ENCODE assay signal across 19 mouse cellular contexts in genomic region chr16:18619110-18619509, GRCm38 (mm10). TPM values are rescaled to one million over a fixed set of nuclear protein-coding genes. Genes with fewer than 3 reads are reported as not detected.
DNase-seq lines count a peak whose midpoint lies in the region; ATAC-seq and TF ChIP-seq lines count a peak whose summit lies in the region.
"Had no signal": no experiment of that assay in that cellular context is flagged by ENCODE, and none has a peak within 500 bp of the region (broad histone marks: within the 10 kb centered on the region; RNA-seq: fewer than 3 reads in every experiment).

No protein-coding gene starts in this region.

- H3K4me3 ChIP-seq in hindbrain, embryonic 11.5 days (ENCODE audit: low read depth, low read length), result no peak overlapping the region
- no peak overlapping the region for H3K4me3 ChIP-seq in hindbrain, embryonic 13.5 days
- no peak overlapping the region for H3K4me3 ChIP-seq in lung, adult 2 months (replicated peaks; ENCODE audit: extremely low read depth, low read depth, low read length)
- no peak overlapping the region for H3K4me3 ChIP-seq in embryonic facial prominence, embryonic 10.5 days
- H3K4me3 ChIP-seq: embryonic facial prominence, embryonic 13.5 days; forebrain, embryonic 13.5 days; heart, embryonic 13.5 days; hindbrain, embryonic 12.5 days had no signal

- ATAC-seq in hindbrain, embryonic 11.5 days (ENCODE audit: low FRiP score), result no peak
- no peak for ATAC-seq in hindbrain, embryonic 13.5 days (ENCODE audit: low FRiP score)
- ATAC-seq: activated CD4-positive, CD25-positive, alpha-beta regulatory T cell, adult 4 months; forebrain, embryonic 13.5 days; forebrain, postnatal 0 days; hindbrain, postnatal 0 days; Patski had no signal

- peaks cover 5% of the 10 kb centered on the region; the same call in 1 of the 2 replicates for H3K36me3 ChIP-seq in hindbrain, embryonic 11.5 days (ENCODE audit: control insufficient read depth, insufficient read depth, low read length)
- peaks cover 37% of the 10 kb centered on the region for H3K36me3 ChIP-seq in hindbrain, embryonic 13.5 days
- peaks cover 22% of the 10 kb centered on the region for H3K36me3 ChIP-seq in embryonic facial prominence, embryonic 10.5 days (replicated peaks)
- H3K36me3 ChIP-seq: heart, embryonic 13.5 days had no signal

- DNase-seq in cerebellum, adult 8-10 months, result peak; percentile 11
- DNase-seq in cerebellum, postnatal 10 days, result no peak
- peak; percentile 2 for DNase-seq in hindbrain, embryonic 11.5 days (ENCODE audit: low spot score)
- DNase-seq in lung, postnatal 36 days, result peak; percentile 56
- no peak for DNase-seq in lung, adult 2 months
- peak; percentile 40 for DNase-seq in 416B (ENCODE audit: low read depth)
- no peak for DNase-seq in embryonic facial prominence, embryonic 10.5 days (ENCODE audit: low spot score)
- DNase-seq: adrenal gland, postnatal 14 days; gastrocnemius, postnatal 14 days; heart, postnatal 36 days had no signal

- H3K9me3 ChIP-seq in hindbrain, embryonic 11.5 days (ENCODE audit: control insufficient read depth, low read length), result no peaks in the 10 kb centered on the region
- no peaks in the 10 kb centered on the region for H3K9me3 ChIP-seq in hindbrain, embryonic 13.5 days
- no peaks in the 10 kb centered on the region for H3K9me3 ChIP-seq in embryonic facial prominence, embryonic 10.5 days
- H3K9me3 ChIP-seq: embryonic facial prominence, embryonic 13.5 days; forebrain, embryonic 13.5 days; heart, embryonic 13.5 days; hindbrain, embryonic 12.5 days had no signal

- no peak for TF ChIP-seq POLR2A in lung, adult 2 months (IDR thresholded peaks at IDR 0.05; ENCODE audit: borderline replicate concordance, extremely low read depth, low read depth, low read length)

- H3K9ac ChIP-seq in hindbrain, embryonic 11.5 days (ENCODE audit: low read depth, low read length), result no peak overlapping the region
- no peak overlapping the region for H3K9ac ChIP-seq in hindbrain, embryonic 13.5 days
- H3K9ac ChIP-seq: embryonic facial prominence, embryonic 13.5 days; forebrain, embryonic 13.5 days; forebrain, postnatal 0 days; heart, embryonic 13.5 days; hindbrain, embryonic 12.5 days had no signal

- no peak overlapping the region for H3K4me2 ChIP-seq in hindbrain, embryonic 11.5 days (replicated peaks; ENCODE audit: low read depth, low read length)
- H3K4me2 ChIP-seq in hindbrain, embryonic 13.5 days, result no peak overlapping the region
- H3K4me2 ChIP-seq: embryonic facial prominence, embryonic 13.5 days; forebrain, embryonic 13.5 days; heart, embryonic 13.5 days; hindbrain, embryonic 12.5 days had no signal

- peaks cover 69% of the 10 kb centered on the region for H3K27me3 ChIP-seq in hindbrain, embryonic 11.5 days (ENCODE audit: control insufficient read depth, insufficient read depth, low read length)
- H3K27me3 ChIP-seq in hindbrain, embryonic 13.5 days, result peaks cover 86% of the 10 kb centered on the region
- H3K27me3 ChIP-seq in embryonic facial prominence, embryonic 10.5 days (replicated peaks; ENCODE audit: low read depth, poor library complexity, severe bottlenecking), result peaks cover 97% of the 10 kb centered on the region
- H3K27me3 ChIP-seq: Patski had no signal

- WGBS in hindbrain, embryonic 11.5 days, result 20% methylated on average over 4 of the region's 4 CpGs
- 21% methylated on average over 4 of the region's 4 CpGs for WGBS in hindbrain, embryonic 13.5 days
- 58% methylated on average over 4 of the region's 4 CpGs for WGBS in lung, adult 2 months
- WGBS in embryonic facial prominence, embryonic 10.5 days, result 43% methylated on average over 4 of the region's 4 CpGs

- H3K4me1 ChIP-seq in hindbrain, embryonic 11.5 days (replicated peaks; ENCODE audit: control insufficient read depth, insufficient read depth, low read length), result peaks cover 10% of the 10 kb centered on the region
- H3K4me1 ChIP-seq in hindbrain, embryonic 13.5 days (replicated peaks), result peaks cover 28% of the 10 kb centered on the region
- H3K4me1 ChIP-seq in lung, adult 2 months (ENCODE audit: control insufficient read depth, insufficient read depth, low read length), result peaks cover 8% of the 10 kb centered on the region
- H3K4me1 ChIP-seq in embryonic facial prominence, embryonic 10.5 days, result peaks cover 33% of the 10 kb centered on the region

- H3K27ac ChIP-seq in hindbrain, embryonic 11.5 days (ENCODE audit: low read depth, low read length), result no peak overlapping the region
- no peak overlapping the region for H3K27ac ChIP-seq in hindbrain, embryonic 13.5 days
- no peak overlapping the region for H3K27ac ChIP-seq in embryonic facial prominence, embryonic 10.5 days (replicated peaks)
- H3K27ac ChIP-seq: embryonic facial prominence, embryonic 13.5 days; forebrain, embryonic 13.5 days; heart, embryonic 13.5 days; hindbrain, embryonic 12.5 days; hindbrain, postnatal 0 days had no signal

- TF ChIP-seq CTCF in lung, adult 2 months (IDR thresholded peaks at IDR 0.05; ENCODE audit: insufficient read depth, low read length), result no peak

RNA-seq across cellular contexts. Expression of gene Gp1bb, which starts 3.1 kb away (rescaled TPM):
- 8.9 and 9.5 TPM in 2 replicates for polyA plus RNA-seq in hindbrain, embryonic 11.5 days (2014; fragmentation: Nextera tagmentation; extraction: Ambion mirVana)
- 11.2 and 11.9 TPM in 2 replicates for polyA plus RNA-seq in hindbrain, embryonic 13.5 days (2015; fragmentation: Nextera tagmentation; extraction: Ambion mirVana)
- polyA plus RNA-seq in lung, adult 2 months (2012; rRNA removed), result 9.7 and 15.5 TPM in 2 replicates
- 2.6 and 3.5 TPM in 2 replicates for polyA plus RNA-seq in embryonic facial prominence, embryonic 10.5 days (2016; fragmentation: Nextera tagmentation; extraction: Ambion mirVana)
- polyA plus RNA-seq: activated CD4-positive, CD25-positive, alpha-beta regulatory T cell, adult 4 months had no signal

RNA-seq across cellular contexts. Expression of gene Gm49601, which starts 7.1 kb away (rescaled TPM):
- 3.9 and 6.0 TPM in 2 replicates for polyA plus RNA-seq in hindbrain, embryonic 11.5 days (2014; fragmentation: Nextera tagmentation; extraction: Ambion mirVana)
- 19.3 and 21.0 TPM in 2 replicates for polyA plus RNA-seq in hindbrain, embryonic 13.5 days (2015; fragmentation: Nextera tagmentation; extraction: Ambion mirVana)
- polyA plus RNA-seq in lung, adult 2 months (2012; rRNA removed), result 3.6 and 9.4 TPM in 2 replicates
- polyA plus RNA-seq in embryonic facial prominence, embryonic 10.5 days (2016; fragmentation: Nextera tagmentation; extraction: Ambion mirVana), result 3.2 and 3.6 TPM in 2 replicates
- polyA plus RNA-seq: activated CD4-positive, CD25-positive, alpha-beta regulatory T cell, adult 4 months had no signal

RNA-seq across cellular contexts. Expression of gene Sept5, which starts 10.6 kb away (rescaled TPM):
- polyA plus RNA-seq in hindbrain, embryonic 11.5 days (2014; fragmentation: Nextera tagmentation; extraction: Ambion mirVana), result 63.4 and 64.4 TPM in 2 replicates
- polyA plus RNA-seq in hindbrain, embryonic 13.5 days (2015; fragmentation: Nextera tagmentation; extraction: Ambion mirVana), result 169 and 176 TPM in 2 replicates
- 9.0 and 22.0 TPM in 2 replicates for polyA plus RNA-seq in lung, adult 2 months (2012; rRNA removed)
- 30.2 and 32.2 TPM in 2 replicates for polyA plus RNA-seq in embryonic facial prominence, embryonic 10.5 days (2016; fragmentation: Nextera tagmentation; extraction: Ambion mirVana)

RNA-seq across cellular contexts. Expression of gene Tbx1, which starts 28.6 kb away (rescaled TPM):
- 6.4 and 7.4 TPM in 2 replicates for polyA plus RNA-seq in hindbrain, embryonic 11.5 days (2014; fragmentation: Nextera tagmentation; extraction: Ambion mirVana)
- 0.99 and 1.7 TPM in 2 replicates for polyA plus RNA-seq in hindbrain, embryonic 13.5 days (2015; fragmentation: Nextera tagmentation; extraction: Ambion mirVana)
- 32.5 and 38.4 TPM in 2 replicates for polyA plus RNA-seq in lung, adult 2 months (2012; rRNA removed)
- polyA plus RNA-seq in embryonic facial prominence, embryonic 10.5 days (2016; fragmentation: Nextera tagmentation; extraction: Ambion mirVana), result 8.1 and 9.5 TPM in 2 replicates
- polyA plus RNA-seq: activated CD4-positive, CD25-positive, alpha-beta regulatory T cell, adult 4 months had no signal

Comparison
In these comparisons a context has a peak if more than half of its experiments do, and no peak if none do; other contexts are left out.
1. DNase-seq: peak in cerebellum, adult 8-10 months (single experiment), hindbrain, embryonic 11.5 days (single experiment), lung, postnatal 36 days (single experiment) and 416B (single experiment); none in cerebellum, postnatal 10 days (0 of 2), lung, adult 2 months (single experiment) and embryonic facial prominence, embryonic 10.5 days (single experiment).